Mouse (Mus musculus): Measurements from ENCODE around the gene Gm26992. TPM values are rescaled to one million over a fixed set of nuclear protein-coding genes. Genes with fewer than 3 reads are reported as not detected.

Gm26992 gene
- polyA plus RNA-seq, 1 experiment from 2014 or later = not detected

DNA sequence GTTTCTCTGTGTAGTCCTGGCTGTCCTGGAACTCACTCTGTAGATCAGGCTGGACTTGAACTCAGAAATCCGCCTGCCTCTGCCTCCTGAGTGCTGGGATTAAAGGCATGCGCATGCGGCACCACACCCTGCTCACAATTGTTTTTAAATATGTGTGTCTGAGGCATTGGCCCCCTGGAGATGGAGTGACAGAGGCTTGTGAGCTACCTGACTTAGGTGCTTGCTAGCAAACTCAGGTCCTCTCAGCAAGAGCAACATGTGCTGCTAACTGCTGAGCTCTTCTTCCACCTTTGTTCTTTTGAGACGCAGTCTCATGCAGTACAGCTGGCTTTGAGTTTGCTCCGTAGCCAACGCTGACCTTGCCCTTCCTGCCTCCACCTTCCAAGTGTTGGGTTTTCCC is 31.0 kb downstream of the Gm26992 start:
- peaks cover 8% of the 10 kb centered on the region; the same call in 1 of the 2 replicates for H3K27me3 ChIP-seq (ENCODE audit: control insufficient read depth, insufficient read depth, low read length)
- no peak for ATAC-seq (ENCODE audit: insufficient number of reproducible peaks, insufficient read depth, low FRiP score, low read depth)
- H3K4me2 ChIP-seq (ENCODE audit: low read length) = no peak overlapping the region
- 75% methylated on average over 6 of the region's 6 CpGs for WGBS
- H3K9ac ChIP-seq (ENCODE audit: low read length) = no peak overlapping the region
- no peaks in the 10 kb centered on the region for H3K9me3 ChIP-seq (ENCODE audit: control insufficient read depth, low read length)
- no peak overlapping the region for H3K27ac ChIP-seq (replicated peaks in 1 of 2; ENCODE audit: control insufficient read depth in 1 of 2, insufficient read depth in 1 of 2, low read depth in 2 of 2, low read length in 2 of 2)
- H3K4me1 ChIP-seq (ENCODE audit: control insufficient read depth in 2 of 2, insufficient read depth in 2 of 2, low read length in 2 of 2) = no peaks in the 10 kb centered on the region
- H3K36me3 ChIP-seq (ENCODE audit: control insufficient read depth, insufficient read depth, low read length) = no peaks in the 10 kb centered on the region
- no peak overlapping the region for H3K4me3 ChIP-seq (ENCODE audit: control insufficient read depth in 1 of 2, insufficient read depth in 1 of 2, low read depth in 1 of 2, low read length in 2 of 2)

DNA sequence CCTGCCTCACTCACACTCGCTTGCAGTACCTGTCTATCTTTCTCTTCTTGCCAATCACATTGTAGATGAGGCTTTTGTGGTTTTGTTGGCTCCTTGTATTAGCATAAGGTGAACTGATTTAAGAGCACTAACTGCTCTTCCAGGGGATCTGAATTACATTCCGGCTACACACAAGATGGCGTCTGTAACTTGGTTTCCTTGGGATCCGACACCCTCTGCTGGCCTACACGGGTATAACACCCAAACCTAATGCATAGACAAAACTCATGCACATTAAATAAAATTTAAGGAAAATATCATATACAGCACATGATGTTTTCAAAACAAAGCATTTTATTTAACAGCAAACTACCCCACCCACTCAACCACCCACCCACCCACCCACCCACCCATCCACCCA is 38.2 kb downstream of the Gm26992 start:
- no peaks in the 10 kb centered on the region for H3K27me3 ChIP-seq (ENCODE audit: control insufficient read depth, insufficient read depth, low read length)
- no peaks in the 10 kb centered on the region for H3K9me3 ChIP-seq (ENCODE audit: control insufficient read depth, low read length)
- no peak overlapping the region for H3K4me2 ChIP-seq (ENCODE audit: low read length)
- no peak overlapping the region for H3K27ac ChIP-seq (replicated peaks in 1 of 2; ENCODE audit: control insufficient read depth in 1 of 2, insufficient read depth in 1 of 2, low read depth in 2 of 2, low read length in 2 of 2)
- no peak for ATAC-seq (ENCODE audit: insufficient number of reproducible peaks, insufficient read depth, low FRiP score, low read depth)
- H3K9ac ChIP-seq (ENCODE audit: low read length) = no peak overlapping the region
- H3K4me1 ChIP-seq (ENCODE audit: control insufficient read depth in 2 of 2, insufficient read depth in 2 of 2, low read length in 2 of 2) = no peaks in the 10 kb centered on the region
- 72% methylated on average over 5 of the region's 5 CpGs for WGBS
- no peaks in the 10 kb centered on the region; the same call in 1 of the 2 replicates for H3K36me3 ChIP-seq (ENCODE audit: control insufficient read depth, insufficient read depth, low read length)
- no peak overlapping the region for H3K4me3 ChIP-seq (ENCODE audit: control insufficient read depth in 1 of 2, insufficient read depth in 1 of 2, low read depth in 1 of 2, low read length in 2 of 2)

DNA sequence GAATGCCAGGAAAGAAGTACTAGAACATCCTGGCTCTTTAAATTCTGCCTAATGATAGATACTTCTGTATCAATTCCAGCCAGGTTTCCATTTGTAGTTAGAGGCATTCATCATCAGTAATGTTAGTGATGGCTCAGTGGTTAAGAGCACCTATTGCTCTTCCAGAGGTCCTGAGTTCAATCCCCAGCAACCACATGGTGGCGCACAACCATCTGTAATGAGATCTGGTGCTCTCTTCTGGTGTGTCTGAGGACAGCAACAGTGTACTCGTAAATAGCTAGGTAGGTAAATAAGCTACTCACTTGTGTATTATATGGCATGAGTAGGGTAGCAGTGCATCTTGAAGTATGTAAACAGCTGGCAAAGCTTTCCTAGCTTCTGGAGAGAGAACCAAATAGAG is 47.2 kb downstream of the Gm26992 start:
- no peak overlapping the region for H3K4me2 ChIP-seq (ENCODE audit: low read length)
- no peaks in the 10 kb centered on the region for H3K27me3 ChIP-seq (ENCODE audit: control insufficient read depth, insufficient read depth, low read length)
- no peak overlapping the region for H3K27ac ChIP-seq (replicated peaks in 1 of 2; ENCODE audit: control insufficient read depth in 1 of 2, insufficient read depth in 1 of 2, low read depth in 2 of 2, low read length in 2 of 2)
- ATAC-seq (ENCODE audit: insufficient number of reproducible peaks, insufficient read depth, low FRiP score, low read depth) = no peak
- no peaks in the 10 kb centered on the region for H3K4me1 ChIP-seq (ENCODE audit: control insufficient read depth in 2 of 2, insufficient read depth in 2 of 2, low read length in 2 of 2)
- no peaks in the 10 kb centered on the region for H3K9me3 ChIP-seq (ENCODE audit: control insufficient read depth, low read length)
- no peak overlapping the region for H3K9ac ChIP-seq (ENCODE audit: low read length)
- H3K4me3 ChIP-seq (ENCODE audit: control insufficient read depth in 1 of 2, insufficient read depth in 1 of 2, low read depth in 1 of 2, low read length in 2 of 2) = no peak overlapping the region
- WGBS = 72% methylated on average over 2 of the region's 2 CpGs
- H3K36me3 ChIP-seq (ENCODE audit: control insufficient read depth, insufficient read depth, low read length) = peaks cover 7% of the 10 kb centered on the region; the same call in 1 of the 2 replicates

DNA sequence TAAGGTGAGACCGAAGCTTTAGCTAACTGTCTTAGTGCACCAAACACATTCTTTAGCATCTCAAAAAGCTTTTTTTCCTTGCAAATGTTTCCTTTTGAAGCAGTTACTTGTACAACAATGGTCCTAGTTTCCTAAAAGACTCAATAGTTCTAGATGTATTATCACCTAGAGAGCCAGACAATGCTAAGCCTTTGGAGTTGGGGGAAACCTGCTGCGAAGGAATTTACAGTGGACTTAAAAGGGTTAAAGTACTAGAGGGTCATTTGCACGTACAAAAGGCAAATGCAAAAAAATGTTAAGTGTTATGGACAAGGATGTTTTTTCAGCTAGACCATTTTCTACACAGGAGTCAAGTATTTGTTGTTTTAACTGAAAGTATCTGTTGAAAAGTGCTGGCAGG is 50.5 kb downstream of the Gm26992 start:
- Histone ChIP-seq H3K27me3 (ENCODE audit: control insufficient read depth, insufficient read depth, low read length) (no peaks in the 10 kb centered on the region), H3K4me2 (ENCODE audit: low read length) (no peak overlapping the region), H3K9ac (ENCODE audit: low read length) (no peak overlapping the region), H3K9me3 (ENCODE audit: control insufficient read depth, low read length) (no peaks in the 10 kb centered on the region), H3K4me3 (ENCODE audit: control insufficient read depth in 1 of 2, insufficient read depth in 1 of 2, low read depth in 1 of 2, low read length in 2 of 2) (no peak overlapping the region), H3K4me1 (ENCODE audit: control insufficient read depth in 2 of 2, insufficient read depth in 2 of 2, low read length in 2 of 2) (no peaks in the 10 kb centered on the region), H3K27ac (replicated peaks in 1 of 2; ENCODE audit: control insufficient read depth in 1 of 2, insufficient read depth in 1 of 2, low read depth in 2 of 2, low read length in 2 of 2) (no peak overlapping the region), H3K36me3 (ENCODE audit: control insufficient read depth, insufficient read depth, low read length) (0 out of 2 replicates have a peak, but pooled peaks cover 2% of the 10 kb centered on the region)
- no peak for ATAC-seq (ENCODE audit: insufficient number of reproducible peaks, insufficient read depth, low FRiP score, low read depth)
- 74% methylated on average over 3 of the region's 3 CpGs for WGBS

DNA sequence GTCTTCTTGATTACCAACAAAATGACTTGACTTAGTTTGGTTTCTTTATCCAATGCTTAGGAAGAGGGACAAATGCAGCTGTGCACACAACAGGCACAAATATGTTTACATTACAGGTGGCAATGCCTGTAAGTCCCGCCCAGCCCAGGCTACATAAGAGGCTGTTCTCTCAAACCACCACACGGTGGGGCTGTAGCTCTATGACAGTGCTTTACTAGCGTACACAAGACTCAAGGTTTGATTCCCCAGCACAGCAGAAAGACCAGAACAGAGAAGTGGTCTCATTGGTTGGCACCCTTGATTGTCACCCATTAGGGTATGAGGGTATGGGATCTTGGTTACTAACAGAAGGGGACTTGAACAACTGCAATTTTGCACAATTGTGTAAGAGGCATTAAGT is 55.7 kb downstream of the Gm26992 start:
- 21% methylated on average over 3 of the region's 3 CpGs for WGBS
- Histone ChIP-seq H3K36me3 (ENCODE audit: control insufficient read depth, insufficient read depth, low read length) (no peaks in the 10 kb centered on the region), H3K27ac (replicated peaks in 1 of 2; ENCODE audit: control insufficient read depth in 1 of 2, insufficient read depth in 1 of 2, low read depth in 2 of 2, low read length in 2 of 2) (no peak overlapping the region), H3K27me3 (ENCODE audit: control insufficient read depth, insufficient read depth, low read length) (no peaks in the 10 kb centered on the region), H3K4me2 (ENCODE audit: low read length) (no peak overlapping the region), H3K4me3 (ENCODE audit: control insufficient read depth in 1 of 2, insufficient read depth in 1 of 2, low read depth in 1 of 2, low read length in 2 of 2) (no peak overlapping the region), H3K9me3 (ENCODE audit: control insufficient read depth, low read length) (no peaks in the 10 kb centered on the region), H3K9ac (ENCODE audit: low read length) (no peak overlapping the region), H3K4me1 (ENCODE audit: control insufficient read depth in 2 of 2, insufficient read depth in 2 of 2, low read length in 2 of 2) (no peaks in the 10 kb centered on the region)
- no peak for ATAC-seq (ENCODE audit: insufficient number of reproducible peaks, insufficient read depth, low FRiP score, low read depth)

DNA sequence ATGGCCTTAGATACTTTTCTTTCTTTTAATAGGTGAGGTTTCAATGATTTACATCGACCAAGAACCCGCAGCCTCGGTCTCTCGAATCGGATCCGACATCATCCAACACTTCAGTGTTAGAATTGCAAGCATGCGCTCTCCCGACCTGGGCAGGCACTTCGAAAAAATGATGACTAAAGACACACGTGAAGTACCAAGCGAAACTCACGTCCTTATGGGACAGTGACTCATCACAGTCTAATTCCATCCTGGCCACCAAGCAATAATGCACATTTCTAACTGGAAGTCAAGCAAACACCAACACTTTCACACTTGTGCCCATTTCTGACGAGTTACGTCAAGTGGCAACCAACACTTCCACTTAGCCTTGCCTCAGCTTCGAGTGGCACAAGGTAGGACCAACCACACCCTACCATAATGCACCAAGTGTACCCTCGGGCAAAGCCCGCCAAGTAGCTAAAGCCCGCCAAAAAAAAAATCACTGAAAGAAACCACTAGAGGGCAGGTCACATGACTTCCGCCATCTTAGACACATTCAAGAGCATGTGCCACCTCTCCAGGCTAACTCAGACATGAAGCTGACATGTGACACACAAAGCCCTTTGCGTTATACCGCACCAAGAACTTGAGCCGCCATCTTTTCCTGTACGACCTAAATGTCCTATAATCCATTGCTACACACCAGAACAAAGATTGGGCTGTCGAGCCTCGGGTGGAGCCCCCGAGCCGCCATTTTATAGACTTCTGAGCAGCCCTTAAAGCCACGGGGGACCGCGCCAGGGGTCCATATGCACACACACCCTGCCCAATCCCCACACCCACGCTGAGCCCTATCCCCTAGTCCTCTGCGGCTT is 59.7 kb downstream of the Gm26992 start:
- peak; percentile 54; the same call in 1 of the 2 replicates for ATAC-seq (ENCODE audit: insufficient number of reproducible peaks, insufficient read depth, low FRiP score, low read depth)
- Histone ChIP-seq H3K27ac (replicated peaks in 1 of 2; ENCODE audit: control insufficient read depth in 1 of 2, insufficient read depth in 1 of 2, low read depth in 2 of 2, low read length in 2 of 2) (peak overlapping the region; percentile 69 to 77), H3K9me3 (ENCODE audit: control insufficient read depth, low read length) (no peaks in the 10 kb centered on the region), H3K9ac (ENCODE audit: low read length) (peak overlapping the region; percentile 72), H3K27me3 (ENCODE audit: control insufficient read depth, insufficient read depth, low read length) (no peaks in the 10 kb centered on the region), H3K4me3 (ENCODE audit: control insufficient read depth in 1 of 2, insufficient read depth in 1 of 2, low read depth in 1 of 2, low read length in 2 of 2) (peak overlapping the region; percentile 46 to 47), H3K4me2 (ENCODE audit: low read length) (peak overlapping the region; percentile 57), H3K36me3 (ENCODE audit: control insufficient read depth, insufficient read depth, low read length) (no peaks in the 10 kb centered on the region), H3K4me1 (ENCODE audit: control insufficient read depth in 2 of 2, insufficient read depth in 2 of 2, low read length in 2 of 2) (no peaks in the 10 kb centered on the region)
- WGBS = 57% methylated on average over 32 of the region's 32 CpGs

DNA sequence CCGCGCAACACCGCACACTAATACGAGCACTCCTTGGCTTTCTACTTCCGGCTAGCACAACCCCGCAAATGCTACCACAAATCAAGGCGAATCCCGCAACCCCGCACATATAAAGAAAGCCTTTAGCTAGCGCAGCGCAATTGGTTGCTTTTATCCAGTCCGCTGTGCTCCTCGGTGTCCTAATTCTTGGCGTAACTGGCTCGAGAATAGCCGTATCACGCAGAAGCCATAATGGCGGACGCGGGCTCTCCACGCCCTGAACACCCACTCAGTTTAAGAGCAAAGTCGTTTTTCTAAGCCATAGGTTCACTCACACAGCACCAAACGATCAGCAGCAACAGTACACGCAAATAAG is 60.3 kb downstream of the Gm26992 start:
- Histone ChIP-seq H3K4me3 (ENCODE audit: control insufficient read depth in 1 of 2, insufficient read depth in 1 of 2, low read depth in 1 of 2, low read length in 2 of 2) (peak overlapping the region; percentile 46 to 47), H3K9me3 (ENCODE audit: control insufficient read depth, low read length) (no peaks in the 10 kb centered on the region), H3K27me3 (ENCODE audit: control insufficient read depth, insufficient read depth, low read length) (no peaks in the 10 kb centered on the region), H3K4me1 (ENCODE audit: control insufficient read depth in 2 of 2, insufficient read depth in 2 of 2, low read length in 2 of 2) (no peaks in the 10 kb centered on the region), H3K4me2 (ENCODE audit: low read length) (peak overlapping the region; percentile 57), H3K27ac (replicated peaks in 1 of 2; ENCODE audit: control insufficient read depth in 1 of 2, insufficient read depth in 1 of 2, low read depth in 2 of 2, low read length in 2 of 2) (peak overlapping the region; percentile 69 to 77), H3K9ac (ENCODE audit: low read length) (peak overlapping the region; percentile 72), H3K36me3 (ENCODE audit: control insufficient read depth, insufficient read depth, low read length) (no peaks in the 10 kb centered on the region)
- WGBS = 46% methylated on average over 24 of the region's 24 CpGs
- no peak; the same call in 1 of the 2 replicates for ATAC-seq (ENCODE audit: insufficient number of reproducible peaks, insufficient read depth, low FRiP score, low read depth)

All from heart, embryonic 14.5 days (tissue).